Mouse (Mus musculus) stomach, postnatal 0 days (tissue): ENCODE data around the gene Abcg4.

Experiments
- CTCF ChIP-seq: IDR thresholded peaks from 2 replicates; pipeline ENCODE4 v1.5.1; 2016; ENCODE audit warnings: antibody characterized with exemption, low read depth, mild to moderate bottlenecking, moderate library complexity
- EP300 ChIP-seq: optimal IDR thresholded peaks from 2 replicates; pipeline ENCODE3; 2016; ENCODE audit warnings: antibody characterized with exemption

- no peak for TF ChIP-seq CTCF
- TF ChIP-seq EP300 = no peak
These were observed 26.5 kb upstream of the Abcg4 start for GRCm38 (mm10) chr9:44314910-44315309.
